Mouse (Mus musculus) lung, embryonic 14.5 days (tissue): ENCODE results near the gene Gm20388. TPM values are rescaled to one million over a fixed set of nuclear protein-coding genes. Genes with fewer than 3 reads are reported as not detected.

Source experiments
- ATAC-seq: fragments of 200-750 bp; cut with Nextera tagmentation; 2 replicates; pipeline ENCODE4 v1.8.0; 2017; ENCODE audit warnings: mild to moderate bottlenecking, moderate TSS enrichment, moderate library complexity; ENCODE audit not compliant: insufficient read depth
- DNase-seq: peaks from one replicate; pipeline ENCODE4 v3.0.0-alpha.2; 2015
- H3K27ac ChIP-seq: fragments of 300-500 bp; sonication (generic); 2 replicates; pipeline ENCODE4 v1.5.1; 2014; ENCODE audit warnings: low read depth, mild to moderate bottlenecking, moderate library complexity
- H3K27me3 ChIP-seq: fragments of 300-500 bp; sonication (generic); 2 replicates; pipeline ENCODE4 v1.6.1; 2014; ENCODE audit warnings: low read length, control low read depth; ENCODE audit not compliant: insufficient read depth
- H3K36me3 ChIP-seq: fragments of 300-500 bp; sonication (generic); 2 replicates; pipeline ENCODE4 v1.6.1; 2014; ENCODE audit warnings: control low read depth; ENCODE audit not compliant: insufficient read depth
- H3K4me1 ChIP-seq: fragments of 300-500 bp; sonication (generic); 2 replicates; pipeline ENCODE4 v1.6.1; 2014; ENCODE audit warnings: antibody characterized with exemption, control low read depth; ENCODE audit not compliant: insufficient read depth
- H3K4me2 ChIP-seq: fragments of 300-500 bp; sonication (generic); 2 replicates; pipeline ENCODE4 v1.6.1; 2014; ENCODE audit warnings: mild to moderate bottlenecking
- H3K4me3 ChIP-seq: fragments of 300-500 bp; sonication (generic); 2 replicates; pipeline ENCODE4 v1.5.1; 2014; ENCODE audit warnings: low read depth, low read length
- H3K9ac ChIP-seq: fragments of 300-500 bp; sonication (generic); 2 replicates; pipeline ENCODE4 v1.6.1; 2014
- H3K9me3 ChIP-seq: fragments of 300-500 bp; sonication (generic); 2 replicates; pipeline ENCODE4 v1.6.1; 2016; ENCODE audit warnings: low read depth, low read length, control low read depth
- CTCF ChIP-seq: IDR thresholded peaks from 2 replicates; pipeline ENCODE4 v1.5.1; 2016; ENCODE audit warnings: antibody characterized with exemption, low read depth
- WGBS: fragments of 180-500 bp; shearing (Covaris S2); extraction: QIAGEN DNeasy Blood & Tissue Kit; methylation state at CpG from one replicate; pipeline ENCODE4 v1.1.7; 2014; 5-methylcytosine and 5-hydroxymethylcytosine counted together
- polyA plus RNA-seq: library from polyadenylated mRNA; unstranded; fragments of >200 nt; fragmentation: Nextera tagmentation; extraction: Ambion mirVana; gene quantifications from 2 replicates; pipeline ENCODE4 v1.2.1, GENCODE M21; 2014

Gene Gm20388
- polyA plus RNA-seq, 1 experiment from 2014 or later = not detected

DNA sequence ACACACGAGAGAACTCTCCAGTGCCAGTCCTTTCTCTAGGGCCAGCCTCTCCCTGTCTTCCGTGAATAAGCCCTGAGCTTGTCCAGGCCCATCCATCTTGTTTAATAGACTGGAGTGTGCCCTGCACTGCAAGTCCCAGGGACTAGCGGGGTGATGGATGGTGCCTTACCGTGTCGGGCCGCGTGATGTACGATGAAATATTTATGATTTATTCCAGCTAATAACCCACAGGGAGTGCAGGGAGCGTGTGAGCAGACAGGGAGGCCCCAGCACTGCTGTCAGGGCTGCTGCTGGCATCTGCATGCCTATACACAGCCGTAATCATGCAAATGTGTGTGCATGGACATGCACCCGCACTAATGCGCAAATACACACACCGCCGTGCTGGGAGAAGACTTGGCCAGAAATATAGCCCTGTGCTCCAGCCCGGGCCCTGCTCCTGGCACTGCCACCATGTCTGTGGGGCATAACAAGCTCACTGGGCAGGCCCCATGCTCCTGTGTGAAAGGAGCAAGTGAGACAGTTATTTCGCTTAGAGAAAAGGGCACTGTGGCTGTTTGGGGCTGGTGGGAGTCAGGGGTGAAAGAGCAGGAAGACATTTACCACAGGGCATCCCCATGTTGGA lies 2901.3 kb downstream of the Gm20388 start:
- 69% methylated on average over 16 of the region's 16 CpGs for WGBS
- Histone ChIP-seq H3K27ac (no peak overlapping the region), H3K9ac (no peak overlapping the region), H3K27me3 (no peaks in the 10 kb centered on the region), H3K4me1 (no peaks in the 10 kb centered on the region), H3K9me3 (no peaks in the 10 kb centered on the region), H3K4me2 (no peak overlapping the region), H3K36me3 (0 out of 2 replicates have a peak, but pooled peaks cover 5% of the 10 kb centered on the region), H3K4me3 (no peak overlapping the region)
- TF ChIP-seq CTCF = no peak
- DNase-seq (no peak), ATAC-seq (no peak)

DNA sequence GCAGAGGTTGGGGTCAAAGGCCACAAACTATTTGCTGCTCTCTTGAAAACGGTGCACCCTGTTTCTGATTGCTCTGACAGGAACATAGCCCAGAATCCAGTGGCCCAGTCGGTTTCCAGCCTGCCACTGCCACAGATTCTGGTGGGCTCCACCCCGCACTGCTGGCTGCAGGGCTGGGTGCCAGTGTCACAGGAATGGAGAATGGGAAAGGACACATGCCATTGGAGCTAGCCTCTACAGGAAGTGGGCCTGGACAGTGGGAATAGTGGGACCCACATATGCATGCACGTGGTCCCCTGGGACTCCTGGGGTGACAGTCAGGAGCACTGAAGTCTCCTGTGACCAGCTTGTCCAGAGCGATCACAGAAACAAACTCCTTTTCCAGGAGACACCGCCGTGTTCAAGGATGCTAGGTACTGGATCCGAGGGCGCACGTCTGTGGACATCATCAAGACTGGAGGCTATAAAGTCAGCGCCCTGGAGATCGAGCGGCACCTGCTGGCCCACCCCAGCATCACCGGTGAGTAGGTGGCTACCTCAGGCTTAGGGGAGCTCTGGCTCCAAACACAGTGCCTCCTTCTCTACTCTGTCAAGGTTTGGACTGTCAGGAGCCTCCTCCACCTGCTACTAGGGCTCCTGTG lies 2902.1 kb downstream of the Gm20388 start:
- no peak for DNase-seq

DNA sequence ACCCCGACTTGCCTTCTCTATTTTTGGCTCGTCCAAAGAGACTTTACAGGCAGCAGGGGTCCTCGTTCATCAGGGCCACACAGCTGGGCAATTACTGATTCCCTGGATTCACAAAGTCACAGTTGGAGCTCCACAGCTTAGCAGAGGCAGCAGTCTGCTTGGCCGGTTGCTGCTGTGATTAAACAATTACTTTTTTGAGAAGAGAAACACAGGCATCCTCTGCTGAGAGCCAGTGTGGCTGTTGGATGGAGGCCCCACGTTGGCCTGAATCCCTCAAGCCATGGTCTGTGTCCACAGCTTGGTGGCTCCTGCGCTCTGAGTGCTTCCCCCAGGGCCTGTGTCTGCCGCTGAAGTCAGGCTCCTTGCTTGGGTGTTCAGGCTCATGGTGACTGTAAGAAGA lies 2904.0 kb downstream of the Gm20388 start:
- H3K9me3 ChIP-seq = no peaks in the 10 kb centered on the region
- DNase-seq = no peak
- H3K9ac ChIP-seq = no peak overlapping the region
- no peak overlapping the region for H3K27ac ChIP-seq
- H3K4me3 ChIP-seq = no peak overlapping the region
- TF ChIP-seq CTCF = no peak
- H3K4me1 ChIP-seq = no peaks in the 10 kb centered on the region
- no peak for ATAC-seq
- no peaks in the 10 kb centered on the region for H3K27me3 ChIP-seq
- 40% methylated on average over 7 of the region's 7 CpGs for WGBS
- no peak overlapping the region for H3K4me2 ChIP-seq
- 0 out of 2 replicates have a peak, but pooled peaks cover 5% of the 10 kb centered on the region for H3K36me3 ChIP-seq

More for the DNA sequence above, 2902.1 kb downstream of the Gm20388 start:
- no peaks in the 10 kb centered on the region for H3K27me3 ChIP-seq
- 0 out of 2 replicates have a peak, but pooled peaks cover 5% of the 10 kb centered on the region for H3K36me3 ChIP-seq
- H3K4me3 ChIP-seq = no peak overlapping the region
- H3K27ac ChIP-seq = no peak overlapping the region
- no peak overlapping the region for H3K9ac ChIP-seq
- peak; percentile 51 for TF ChIP-seq CTCF
- ATAC-seq = no peak
- no peaks in the 10 kb centered on the region for H3K9me3 ChIP-seq
- WGBS = 66% methylated on average over 14 of the region's 14 CpGs
- no peaks in the 10 kb centered on the region for H3K4me1 ChIP-seq
- H3K4me2 ChIP-seq = no peak overlapping the region

DNA sequence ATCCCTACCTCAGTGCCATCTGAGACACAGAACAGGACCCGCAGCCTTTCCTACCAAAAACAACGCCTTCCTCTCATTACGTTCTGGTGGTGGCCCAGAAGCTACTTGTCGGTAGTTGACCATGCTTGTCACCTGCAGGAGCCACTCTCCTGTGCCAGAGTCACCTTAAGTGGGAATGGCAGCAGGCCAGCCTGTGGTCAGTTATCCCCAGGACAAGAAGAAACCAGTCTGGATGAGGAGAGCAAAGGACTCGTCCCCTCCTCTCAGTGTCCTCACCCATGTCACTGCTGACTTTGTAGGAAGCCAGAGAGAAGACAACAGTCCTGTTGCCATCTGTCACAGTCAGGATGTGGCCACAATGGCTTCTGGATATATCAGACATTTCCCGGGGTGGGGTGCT lies 2906.3 kb downstream of the Gm20388 start:
- ATAC-seq = no peak
- Histone ChIP-seq H3K27ac (no peak overlapping the region), H3K9ac (no peak overlapping the region), H3K9me3 (no peaks in the 10 kb centered on the region), H3K27me3 (no peaks in the 10 kb centered on the region), H3K4me2 (no peak overlapping the region), H3K4me1 (no peaks in the 10 kb centered on the region), H3K36me3 (0 out of 2 replicates have a peak, but pooled peaks cover 5% of the 10 kb centered on the region), H3K4me3 (no peak overlapping the region)
- 83% methylated on average over 6 of the region's 6 CpGs for WGBS
- no peak for TF ChIP-seq CTCF
- DNase-seq = no peak

DNA sequence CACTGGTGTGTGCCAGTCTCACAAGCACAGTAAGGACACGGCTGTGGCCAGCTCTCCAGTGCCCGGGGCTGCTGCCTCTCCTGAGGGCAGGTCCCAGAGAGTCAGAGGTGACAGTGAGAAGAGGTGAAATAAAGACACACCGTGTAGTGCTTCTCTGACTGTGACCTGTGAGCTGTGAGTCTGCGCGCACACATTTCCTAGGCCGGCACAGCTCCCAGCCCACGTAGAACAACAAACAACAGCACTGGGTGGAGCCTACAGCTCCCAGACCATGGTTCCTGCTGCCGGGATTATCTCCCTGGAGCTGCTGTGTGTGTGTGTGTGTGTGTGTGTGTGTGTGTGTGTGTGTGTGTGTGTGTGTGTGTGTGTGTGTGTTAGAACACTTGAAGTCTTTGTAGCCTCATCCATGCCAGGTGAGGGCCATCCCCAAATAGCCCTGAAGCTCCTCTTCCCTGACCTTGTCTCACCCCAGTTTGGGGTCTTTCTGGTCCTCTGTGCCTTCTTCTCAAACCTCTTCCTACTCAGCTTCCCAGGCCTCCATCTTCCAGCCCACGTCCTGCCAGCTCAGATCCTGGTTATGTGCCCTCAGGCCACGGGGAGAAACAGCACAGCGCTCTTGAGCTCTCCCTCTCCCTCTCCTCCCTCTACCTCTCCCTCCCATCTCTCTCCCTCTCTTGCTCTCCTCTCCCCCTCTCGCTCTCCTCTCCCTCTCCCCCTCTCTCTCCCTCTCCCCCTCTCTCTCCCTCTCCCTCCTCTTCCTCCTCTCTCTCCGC lies 2907.3 kb downstream of the Gm20388 start:
- Histone ChIP-seq H3K27me3 (no peaks in the 10 kb centered on the region), H3K9me3 (no peaks in the 10 kb centered on the region), H3K36me3 (0 out of 2 replicates have a peak, but pooled peaks cover 5% of the 10 kb centered on the region), H3K4me2 (no peak overlapping the region), H3K4me1 (no peaks in the 10 kb centered on the region), H3K27ac (no peak overlapping the region), H3K9ac (no peak overlapping the region), H3K4me3 (no peak overlapping the region)
- 29% methylated on average over 13 of the region's 13 CpGs for WGBS
- DNase-seq = no peak
- no peak for TF ChIP-seq CTCF
- ATAC-seq = no peak

DNA sequence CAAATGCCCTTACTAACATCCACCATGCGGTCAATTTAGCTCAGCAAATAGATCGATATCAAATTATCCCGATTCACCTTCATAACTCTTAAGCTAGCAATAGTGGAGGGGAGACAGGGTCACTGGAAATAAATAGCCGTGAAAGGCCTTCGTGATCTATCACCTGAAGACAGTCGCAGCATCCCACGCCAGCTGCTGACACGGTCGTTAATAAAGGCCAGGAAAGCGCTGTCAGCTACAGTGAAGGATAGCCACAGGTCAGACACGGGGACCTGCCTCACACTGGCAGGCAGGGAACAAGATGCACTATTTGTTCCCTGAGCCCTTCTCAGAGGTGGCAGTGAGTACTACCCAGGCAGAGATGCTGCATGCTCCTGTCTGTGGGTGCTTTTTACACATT lies 2909.1 kb downstream of the Gm20388 start:
- ATAC-seq (no peak), DNase-seq (no peak)
- H3K4me3 ChIP-seq = no peak overlapping the region
- H3K27me3 ChIP-seq = no peaks in the 10 kb centered on the region
- no peaks in the 10 kb centered on the region for H3K36me3 ChIP-seq
- no peaks in the 10 kb centered on the region for H3K9me3 ChIP-seq
- H3K4me1 ChIP-seq = no peaks in the 10 kb centered on the region
- WGBS = 29% methylated on average over 11 of the region's 11 CpGs
- TF ChIP-seq CTCF = no peak
- H3K4me2 ChIP-seq = no peak overlapping the region
- H3K9ac ChIP-seq = no peak overlapping the region
- no peak overlapping the region for H3K27ac ChIP-seq

DNA sequence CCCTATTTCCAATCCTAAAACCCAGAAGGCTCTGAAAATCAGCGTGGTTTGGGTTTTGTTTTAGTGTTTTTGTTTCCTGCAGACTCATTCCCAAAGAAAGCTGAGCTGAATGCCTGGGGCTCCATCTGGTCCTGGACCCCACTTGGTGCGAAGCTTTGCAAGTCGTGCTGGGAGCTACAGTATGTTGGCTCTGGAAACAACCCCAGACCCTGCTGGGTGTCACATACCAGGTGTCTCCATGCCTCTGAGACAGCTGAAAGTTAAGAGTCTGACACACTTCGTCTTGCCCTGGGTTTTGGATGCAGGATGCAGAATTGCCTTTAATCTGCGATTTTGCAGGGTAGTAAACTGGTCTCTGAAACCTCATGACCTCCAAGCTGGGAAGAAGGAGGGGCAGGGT lies 2913.9 kb downstream of the Gm20388 start:
- H3K4me1 ChIP-seq = no peaks in the 10 kb centered on the region
- H3K27me3 ChIP-seq = no peaks in the 10 kb centered on the region
- H3K27ac ChIP-seq = no peak overlapping the region
- DNase-seq = no peak
- H3K4me3 ChIP-seq = no peak overlapping the region
- TF ChIP-seq CTCF = no peak
- H3K4me2 ChIP-seq = no peak overlapping the region
- H3K9ac ChIP-seq = no peak overlapping the region
- H3K9me3 ChIP-seq = no peaks in the 10 kb centered on the region
- no peak for ATAC-seq
- no peaks in the 10 kb centered on the region for H3K36me3 ChIP-seq
- 32% methylated on average over 5 of the region's 5 CpGs for WGBS
